Mouse (Mus musculus) thymus, postnatal 0 days (tissue): ENCODE data around the gene Defb19. TPM values are rescaled to one million over a fixed set of nuclear protein-coding genes. Genes with fewer than 3 reads are reported as not detected.
A peak's percentile ranks its signal among the peaks of the same experiment; 100 is the strongest.

Experiments
- DNase-seq: peaks from one replicate; pipeline ENCODE4 v3.0.0-alpha.2; 2015; ENCODE audit warnings: low spot score
- polyA plus RNA-seq: library from polyadenylated mRNA; unstranded; fragments of >200 nt; fragmentation: Nextera tagmentation; extraction: Ambion mirVana; gene quantifications from 2 replicates; pipeline ENCODE4 v1.2.1, GENCODE M21; 2015

The Defb19 gene
- polyA plus RNA-seq: 1.3 and 2.2 TPM in 2 replicates

- DNase-seq: no peak
These were observed at the start of gene Defb19 for GRCm38 (mm10) chr2:152580107-152580506. Gene Defb19 (minus strand): TSS chr2:152580312.

- no peak for DNase-seq
These were observed 49.8 kb upstream of the Defb19 start for GRCm38 (mm10) chr2:152629904-152630303.

GRCm38 (mm10) chr2:152629239-152629638, 49.1 kb upstream of the Defb19 start:
- no peak for DNase-seq

GRCm38 (mm10) chr2:152628066-152628465, 48.0 kb upstream of the Defb19 start:
- DNase-seq: no peak

GRCm38 (mm10) chr2:152626774-152627591, 46.9 kb upstream of the Defb19 start, which contains the start of gene Rem1:
Gene Rem1 (plus strand): TSS chr2:152626951.
- DNase-seq: no peak

DNA sequence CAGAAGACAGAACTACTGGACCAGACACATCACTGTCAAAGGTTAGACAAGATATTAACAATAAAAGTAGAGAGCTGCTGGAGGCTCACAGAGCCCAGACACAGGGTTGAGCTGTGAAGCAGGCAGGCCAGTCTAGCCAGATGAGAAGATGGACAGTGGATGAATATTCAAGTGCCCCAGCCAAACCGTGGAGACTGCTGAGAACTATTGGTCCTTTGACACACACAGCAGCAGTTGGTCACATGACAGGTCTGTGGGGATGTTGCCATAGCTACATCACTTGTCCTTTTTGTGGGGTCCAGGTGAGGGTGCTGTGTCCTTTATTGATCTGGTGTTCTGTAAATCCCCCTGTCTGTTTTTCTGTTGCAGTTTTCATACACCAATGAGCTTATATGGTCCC, 45.1 kb upstream of the Defb19 start:
- DNase-seq: no peak

GRCm38 (mm10) chr2:152624566-152624965, 44.5 kb upstream of the Defb19 start:
- no peak for DNase-seq

DNA sequence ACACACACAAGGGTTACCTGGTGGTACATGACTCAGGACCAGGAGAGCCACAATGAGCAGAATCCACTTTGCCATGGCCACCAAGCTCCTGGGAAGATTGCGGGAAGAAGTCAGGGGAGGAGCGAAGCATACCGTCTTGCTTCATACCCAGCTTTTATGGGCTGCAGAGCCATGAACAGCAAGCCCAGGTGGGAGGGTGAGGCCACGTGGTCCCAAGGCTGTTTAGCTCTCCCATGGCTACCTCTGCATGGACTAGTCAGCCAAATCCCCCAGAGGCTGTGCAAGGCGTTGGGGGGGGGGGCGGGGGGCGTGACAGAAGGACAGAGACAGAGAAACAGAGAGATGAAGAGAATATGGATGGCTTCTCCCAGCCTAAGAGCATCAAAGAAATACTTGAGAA, 42.8 kb upstream of the Defb19 start, which contains the start of gene Defb25:
Gene Defb25, minus strand, starts transcription at position 101 of the 400 bp plus-strand sequence.
- DNase-seq: no peak

GRCm38 (mm10) chr2:152622151-152622550, 42.0 kb upstream of the Defb19 start:
- DNase-seq: no peak

DNA sequence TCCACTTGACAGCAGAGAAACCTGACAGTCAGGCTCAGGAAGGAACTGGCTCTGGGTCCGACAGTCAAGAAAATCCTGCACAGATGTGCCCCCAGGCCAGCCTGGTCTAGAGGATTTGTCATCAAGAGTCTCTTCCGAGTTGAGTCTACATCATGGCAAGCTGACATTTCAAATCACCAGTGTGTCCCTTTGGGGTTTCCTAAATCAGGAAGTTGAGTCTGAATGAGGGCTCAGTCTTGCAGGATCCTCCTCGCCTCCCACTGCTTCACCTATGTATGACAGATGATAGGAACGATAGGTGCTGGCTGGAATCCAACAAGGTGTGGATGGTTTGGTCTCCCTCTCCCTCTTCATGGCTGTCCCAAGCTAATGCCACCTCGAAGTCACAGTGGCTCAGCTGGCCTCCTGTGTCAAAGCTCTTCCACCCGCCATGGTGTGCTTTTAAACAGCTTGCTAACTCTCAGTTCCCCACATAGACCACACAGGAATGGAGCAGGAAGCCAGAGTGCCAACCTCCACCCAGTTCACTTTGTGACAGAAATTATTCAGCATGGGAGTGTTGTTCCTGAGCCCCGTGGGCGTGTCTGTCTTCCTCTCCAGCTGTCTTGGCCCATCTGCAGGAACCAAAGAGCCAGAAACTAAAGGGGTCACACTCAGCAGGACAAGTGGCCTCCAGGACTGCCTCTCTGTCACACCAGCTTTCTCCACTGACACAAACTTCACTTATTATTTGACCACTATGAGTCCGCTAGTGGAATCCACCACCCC, 40.4 kb upstream of the Defb19 start:
- DNase-seq: no peak

DNA sequence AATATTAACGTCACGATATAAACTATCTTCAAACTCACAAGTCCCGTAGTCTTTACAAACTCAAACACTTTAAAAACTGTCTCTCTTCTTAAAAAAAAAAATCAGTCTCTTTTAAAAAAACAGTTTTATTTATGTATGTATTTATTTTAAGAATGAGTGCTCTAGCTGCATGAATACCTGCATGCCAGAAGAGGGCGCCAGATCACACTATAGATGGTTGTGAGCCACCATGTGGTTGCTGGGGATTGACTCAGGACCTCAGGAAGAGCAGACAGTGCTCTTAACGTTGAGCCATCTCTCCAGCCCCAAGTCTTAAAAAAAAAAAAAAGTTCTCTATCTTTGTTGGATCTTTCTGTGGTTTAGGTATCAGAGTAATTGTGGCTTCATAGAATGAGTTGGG, 37.3 kb upstream of the Defb19 start:
- peak; percentile 41 for DNase-seq

- DNase-seq: no peak
These were observed 36.4 kb upstream of the Defb19 start for GRCm38 (mm10) chr2:152616470-152616869.

- DNase-seq: peak; percentile 76
These were observed 35.5 kb upstream of the Defb19 start for GRCm38 (mm10) chr2:152615563-152615962.

- DNase-seq: no peak
These were observed 32.1 kb upstream of the Defb19 start for GRCm38 (mm10) chr2:152612193-152612592.

- no peak for DNase-seq
These were observed 28.6 kb upstream of the Defb19 start for GRCm38 (mm10) chr2:152608719-152609118.

GRCm38 (mm10) chr2:152607746-152608145, 27.6 kb upstream of the Defb19 start:
- DNase-seq: no peak

- peak; percentile 16 for DNase-seq
These were observed 23.9 kb upstream of the Defb19 start, which contains the start of gene Defb36 for GRCm38 (mm10) chr2:152604057-152604456. Gene Defb36 (plus strand): TSS chr2:152604327.

DNA sequence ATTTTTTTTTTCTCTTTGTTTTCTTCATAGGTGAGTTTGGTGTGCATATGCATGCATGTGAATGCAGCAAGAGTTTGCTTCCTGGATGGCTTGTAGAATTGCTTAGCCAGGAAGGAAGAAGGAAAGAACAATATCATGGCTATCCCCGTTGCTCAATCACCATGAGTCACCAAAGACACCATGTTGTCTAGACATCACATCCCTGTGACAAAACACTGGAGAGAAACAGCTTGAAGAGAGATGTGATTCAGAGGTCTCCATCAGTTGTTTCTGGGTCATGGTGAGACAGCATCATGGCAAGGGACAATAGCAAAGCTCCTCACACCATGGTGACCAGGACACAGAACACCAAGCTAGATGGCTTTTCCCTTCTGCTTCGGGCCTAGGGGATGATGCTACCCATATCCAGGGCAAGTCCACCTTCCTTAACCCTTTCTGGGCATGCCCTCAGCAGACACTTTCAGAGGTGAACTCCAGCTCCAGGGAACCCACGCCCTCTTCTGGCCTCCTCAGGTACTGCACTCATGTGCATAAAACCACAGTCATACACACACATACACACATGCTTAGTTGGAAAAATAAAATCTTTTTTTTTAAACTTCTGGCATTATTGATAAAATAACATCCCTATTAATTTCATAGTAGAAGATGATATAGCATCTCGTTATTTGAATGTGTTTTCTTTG, 21.3 kb upstream of the Defb19 start:
- no peak for DNase-seq

- DNase-seq: no peak
These were observed 20.0 kb upstream of the Defb19 start for GRCm38 (mm10) chr2:152600076-152600475.

DNA sequence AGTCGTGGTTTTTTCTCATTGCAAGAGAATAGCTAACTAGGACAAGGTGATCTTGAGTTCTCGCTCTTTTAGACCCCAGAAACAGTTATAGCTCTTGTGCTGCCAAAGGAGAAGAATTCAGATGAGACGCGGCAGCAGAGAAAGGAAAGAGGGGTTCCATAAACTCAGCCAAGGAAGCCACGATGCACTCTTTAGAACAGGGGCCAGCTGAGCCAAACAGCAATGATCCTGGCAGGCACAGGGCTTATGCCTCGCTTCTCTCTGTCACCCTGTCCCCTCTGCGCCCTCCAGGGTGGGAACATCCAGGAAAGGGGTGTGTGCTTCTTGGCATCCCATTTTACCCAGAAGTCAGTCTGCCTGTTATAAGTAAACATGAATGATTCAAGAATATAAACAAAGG, 19.2 kb upstream of the Defb19 start, which contains the start of gene Defb45:
Gene Defb45, minus strand, starts transcription at position 101 of the 400 bp plus-strand sequence.
- no peak for DNase-seq

GRCm38 (mm10) chr2:152589021-152589420, 8.9 kb upstream of the Defb19 start:
- DNase-seq: no peak
